Mouse (Mus musculus): ENCODE results near the gene Rhox2g. TPM values are rescaled to one million over a fixed set of nuclear protein-coding genes. Genes with fewer than 3 reads are reported as not detected.

Gene Rhox2g
- total and polyA plus RNA-seq, 2 experiments from 2014 or later, result not detected

Other genes starting within 250 kb of the Rhox2g start
- 0.47 TPM in 1 of 2 replicates, not detected in the other for gene Rhox2b, start 231.4 kb downstream of the Rhox2g start, total RNA-seq (2014; rRNA removed)
- gene Rhox2b, start 231.4 kb downstream of the Rhox2g start, polyA plus RNA-seq (2015; fragmentation: Nextera tagmentation; extraction: Ambion mirVana), result not detected in 2 replicates
- gene Rhox4b, start 211.0 kb downstream of the Rhox2g start, total RNA-seq (2014; rRNA removed), result not detected in 2 replicates
- gene Rhox4b, start 211.0 kb downstream of the Rhox2g start, polyA plus RNA-seq (2015; fragmentation: Nextera tagmentation; extraction: Ambion mirVana), result not detected in 2 replicates
- not detected in 2 replicates for gene Rhox2c, start 189.8 kb downstream of the Rhox2g start, total RNA-seq (2014; rRNA removed)
- gene Rhox2c, start 189.8 kb downstream of the Rhox2g start, polyA plus RNA-seq (2015; fragmentation: Nextera tagmentation; extraction: Ambion mirVana), result not detected in 2 replicates
- not detected in 2 replicates for gene Rhox3c, start 184.9 kb downstream of the Rhox2g start, total RNA-seq (2014; rRNA removed)
- not detected in 2 replicates for gene Rhox3c, start 184.9 kb downstream of the Rhox2g start, polyA plus RNA-seq (2015; fragmentation: Nextera tagmentation; extraction: Ambion mirVana)
- gene Rhox4c, start 163.1 kb downstream of the Rhox2g start, total RNA-seq (2014; rRNA removed), result not detected in 2 replicates
- not detected in 2 replicates for gene Rhox4c, start 163.1 kb downstream of the Rhox2g start, polyA plus RNA-seq (2015; fragmentation: Nextera tagmentation; extraction: Ambion mirVana)
- not detected in 2 replicates for gene Rhox2d, start 150.0 kb downstream of the Rhox2g start, total RNA-seq (2014; rRNA removed)
- gene Rhox2d, start 150.0 kb downstream of the Rhox2g start, polyA plus RNA-seq (2015; fragmentation: Nextera tagmentation; extraction: Ambion mirVana), result not detected in 2 replicates
- not detected in 2 replicates for gene Rhox4d, start 129.1 kb downstream of the Rhox2g start, total RNA-seq (2014; rRNA removed)
- gene Rhox4d, start 129.1 kb downstream of the Rhox2g start, polyA plus RNA-seq (2015; fragmentation: Nextera tagmentation; extraction: Ambion mirVana), result not detected in 2 replicates
- gene Rhox2e, start 113.0 kb downstream of the Rhox2g start, total RNA-seq (2014; rRNA removed), result 0.47 TPM in 1 of 2 replicates, not detected in the other
- not detected in 2 replicates for gene Rhox2e, start 113.0 kb downstream of the Rhox2g start, polyA plus RNA-seq (2015; fragmentation: Nextera tagmentation; extraction: Ambion mirVana)
- not detected in 2 replicates for gene Rhox3e, start 101.5 kb downstream of the Rhox2g start, total RNA-seq (2014; rRNA removed)
- not detected in 2 replicates for gene Rhox3e, start 101.5 kb downstream of the Rhox2g start, polyA plus RNA-seq (2015; fragmentation: Nextera tagmentation; extraction: Ambion mirVana)
- not detected in 2 replicates for gene Rhox4e, start 86.1 kb downstream of the Rhox2g start, total RNA-seq (2014; rRNA removed)
- gene Rhox4e, start 86.1 kb downstream of the Rhox2g start, polyA plus RNA-seq (2015; fragmentation: Nextera tagmentation; extraction: Ambion mirVana), result not detected in 2 replicates
- not detected in 2 replicates for gene Rhox2f, start 72.1 kb downstream of the Rhox2g start, total RNA-seq (2014; rRNA removed)
- not detected in 2 replicates for gene Rhox2f, start 72.1 kb downstream of the Rhox2g start, polyA plus RNA-seq (2015; fragmentation: Nextera tagmentation; extraction: Ambion mirVana)
- not detected in 2 replicates for gene Rhox3f, start 62.5 kb downstream of the Rhox2g start, total RNA-seq (2014; rRNA removed)
- not detected in 2 replicates for gene Rhox3f, start 62.5 kb downstream of the Rhox2g start, polyA plus RNA-seq (2015; fragmentation: Nextera tagmentation; extraction: Ambion mirVana)
- not detected in 2 replicates for gene Rhox4f, start 35.8 kb downstream of the Rhox2g start, total RNA-seq (2014; rRNA removed)
- gene Rhox4f, start 35.8 kb downstream of the Rhox2g start, polyA plus RNA-seq (2015; fragmentation: Nextera tagmentation; extraction: Ambion mirVana), result not detected in 2 replicates
- not detected in 2 replicates for gene Rhox3g, start 14.9 kb downstream of the Rhox2g start, total RNA-seq (2014; rRNA removed)
- gene Rhox3g, start 14.9 kb downstream of the Rhox2g start, polyA plus RNA-seq (2015; fragmentation: Nextera tagmentation; extraction: Ambion mirVana), result not detected in 2 replicates
- gene Rhox4g, start 7.9 kb upstream of the Rhox2g start, total RNA-seq (2014; rRNA removed), result not detected in 2 replicates
- not detected in 2 replicates for gene Rhox4g, start 7.9 kb upstream of the Rhox2g start, polyA plus RNA-seq (2015; fragmentation: Nextera tagmentation; extraction: Ambion mirVana)
- gene Rhox3h, start 25.3 kb upstream of the Rhox2g start, total RNA-seq (2014; rRNA removed), result not detected in 2 replicates
- not detected in 2 replicates for gene Rhox3h, start 25.3 kb upstream of the Rhox2g start, polyA plus RNA-seq (2015; fragmentation: Nextera tagmentation; extraction: Ambion mirVana)
- not detected in 2 replicates for gene Rhox2h, start 29.8 kb upstream of the Rhox2g start, total RNA-seq (2014; rRNA removed)
- not detected in 2 replicates for gene Rhox2h, start 29.8 kb upstream of the Rhox2g start, polyA plus RNA-seq (2015; fragmentation: Nextera tagmentation; extraction: Ambion mirVana)
- gene Rhox5, start 161.4 kb upstream of the Rhox2g start, total RNA-seq (2014; rRNA removed), result not detected in 2 replicates
- 0.71 and 1.00 TPM in 2 replicates for gene Rhox5, start 161.4 kb upstream of the Rhox2g start, polyA plus RNA-seq (2015; fragmentation: Nextera tagmentation; extraction: Ambion mirVana)
- not detected in 2 replicates for gene Rhox6, start 183.4 kb upstream of the Rhox2g start, total RNA-seq (2014; rRNA removed)
- not detected in 2 replicates for gene Rhox6, start 183.4 kb upstream of the Rhox2g start, polyA plus RNA-seq (2015; fragmentation: Nextera tagmentation; extraction: Ambion mirVana)
- gene Rhox7a, start 188.2 kb upstream of the Rhox2g start, total RNA-seq (2014; rRNA removed), result not detected in 2 replicates
- gene Rhox7a, start 188.2 kb upstream of the Rhox2g start, polyA plus RNA-seq (2015; fragmentation: Nextera tagmentation; extraction: Ambion mirVana), result not detected in 2 replicates
- gene Rhox8, start 235.5 kb upstream of the Rhox2g start, total RNA-seq (2014; rRNA removed), result not detected in 2 replicates
- not detected in 2 replicates for gene Rhox8, start 235.5 kb upstream of the Rhox2g start, polyA plus RNA-seq (2015; fragmentation: Nextera tagmentation; extraction: Ambion mirVana)

Data from hindbrain, postnatal 0 days (tissue).